Mouse (Mus musculus) splenic B cell, adult 2 months (primary cell): ENCODE measurements around the gene Brat1.

Experiments
- DNase-seq: peaks from one replicate; pipeline ENCODE4 v3.0.0-alpha.2; 2011; ENCODE audit warnings: low read depth, low spot score
- H3K27me3 ChIP-seq: 2 replicates; pipeline ENCODE4 v1.6.1; 2012; ENCODE audit warnings: mild to moderate bottlenecking, low read length, moderate library complexity, mixed read lengths; ENCODE audit not compliant: control insufficient read depth, poor library complexity, insufficient read depth, severe bottlenecking
- H3K36me3 ChIP-seq: 2 replicates; pipeline ENCODE4 v1.6.1; 2012; ENCODE audit warnings: mild to moderate bottlenecking, low read length, moderate library complexity, mixed read lengths; ENCODE audit not compliant: control insufficient read depth, poor library complexity, insufficient read depth, severe bottlenecking

The Brat1 gene

DNA sequence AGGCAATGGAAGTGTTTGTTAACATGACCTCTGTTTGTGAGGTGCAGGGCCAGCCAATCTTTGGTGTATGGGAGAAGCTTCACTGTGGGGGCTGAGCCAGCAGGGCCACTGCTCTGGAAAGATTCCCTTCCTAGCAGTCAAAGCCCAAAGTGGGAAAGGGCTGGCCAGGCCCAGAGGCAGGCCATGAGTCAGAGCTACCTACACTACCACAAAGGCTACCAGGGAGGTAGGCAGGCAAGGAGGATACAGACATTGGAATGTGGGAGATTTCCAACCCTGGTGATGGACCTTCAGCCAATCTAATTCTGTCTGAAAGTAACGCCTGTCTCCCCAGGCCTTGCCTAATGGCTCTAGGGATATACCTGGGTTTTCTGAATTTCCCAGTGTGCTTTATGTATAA, 23.9 kb upstream of the Brat1 start:
- H3K27me3 ChIP-seq = no peaks in the 10 kb centered on the region
- no peak for DNase-seq
- no peaks in the 10 kb centered on the region for H3K36me3 ChIP-seq

DNA sequence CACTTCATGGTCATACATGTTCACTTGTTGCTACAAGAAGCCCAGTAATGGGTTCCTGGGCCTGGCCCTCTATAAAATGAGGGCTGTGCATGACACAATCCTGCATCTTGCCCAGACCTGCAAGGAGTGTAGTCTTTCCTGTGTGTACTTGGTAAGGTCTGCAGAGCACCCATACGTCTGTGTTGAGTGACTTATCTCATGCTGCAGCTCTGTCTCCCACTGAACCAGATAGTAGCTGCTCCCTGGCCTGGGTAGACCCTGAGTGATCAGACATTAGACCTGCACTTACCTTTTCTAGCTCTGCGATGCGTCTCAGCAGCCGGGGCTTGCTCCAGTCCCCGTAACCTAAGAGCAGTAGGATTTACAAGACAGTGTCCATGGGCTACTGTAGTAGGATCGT, 22.7 kb upstream of the Brat1 start:
- no peaks in the 10 kb centered on the region for H3K36me3 ChIP-seq
- H3K27me3 ChIP-seq = no peaks in the 10 kb centered on the region
- DNase-seq = no peak

DNA sequence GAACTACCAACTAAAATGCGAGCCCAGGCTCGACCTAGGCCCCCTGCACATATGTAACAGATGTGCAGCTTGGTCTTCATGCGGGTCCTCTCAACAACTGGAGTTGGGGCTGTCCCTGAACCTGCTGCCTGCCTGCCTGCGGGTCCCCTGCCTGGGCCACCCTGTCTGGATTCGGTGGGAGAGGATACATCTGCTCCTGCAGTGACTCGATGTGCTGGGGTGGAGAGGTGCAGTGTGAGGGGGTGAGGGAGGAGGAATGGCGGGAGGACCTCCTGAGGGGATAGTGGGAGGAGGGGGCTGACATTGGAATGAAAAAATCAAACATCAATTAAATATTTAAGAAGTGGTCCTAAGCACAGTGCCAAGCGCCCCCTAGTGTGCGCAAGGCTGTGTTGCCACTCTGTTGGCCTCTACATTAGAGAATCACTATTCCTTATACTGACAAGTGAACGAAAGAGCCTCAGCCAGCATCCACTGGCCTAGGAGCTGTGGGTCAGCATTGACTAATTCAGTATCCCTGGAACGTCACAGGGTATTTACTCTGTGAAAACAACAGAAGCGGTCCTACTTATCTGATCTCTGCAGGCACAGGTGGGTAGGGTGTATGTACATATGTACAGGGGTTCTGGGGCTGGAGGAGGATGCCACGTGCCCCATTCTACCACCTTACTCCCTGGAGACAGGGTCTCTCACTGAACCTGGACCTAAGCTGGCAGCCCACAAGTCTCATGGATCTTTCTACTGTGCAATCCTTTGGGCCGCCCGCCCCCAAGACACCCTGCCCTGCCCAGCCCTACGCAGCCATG, 20.3 kb upstream of the Brat1 start:
- DNase-seq = peak; percentile 75
- Histone ChIP-seq H3K27me3 (no peaks in the 10 kb centered on the region), H3K36me3 (no peaks in the 10 kb centered on the region; the same call in 1 of the 2 replicates)

DNA sequence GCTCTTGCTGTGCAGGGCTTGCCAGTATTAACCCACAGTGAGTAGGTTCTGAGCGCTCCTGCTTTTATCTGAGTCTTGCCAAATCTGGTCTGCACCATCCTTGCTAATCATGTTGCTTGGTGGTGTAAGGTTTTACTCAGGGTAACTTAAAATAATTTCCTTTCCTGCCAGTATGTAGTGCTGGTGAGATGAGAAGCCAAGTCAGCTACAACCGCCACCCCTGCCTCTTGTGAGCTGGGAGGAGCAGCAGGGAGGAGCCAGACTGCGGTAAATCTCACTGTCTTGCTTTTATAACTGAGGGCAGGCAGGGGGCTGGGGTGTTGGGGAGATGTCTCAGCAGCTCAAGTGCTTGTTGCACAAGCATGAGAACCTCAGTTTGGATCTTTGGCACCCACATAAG, 16.4 kb upstream of the Brat1 start:
- H3K36me3 ChIP-seq = peaks cover 3% of the 10 kb centered on the region
- no peak for DNase-seq

DNA sequence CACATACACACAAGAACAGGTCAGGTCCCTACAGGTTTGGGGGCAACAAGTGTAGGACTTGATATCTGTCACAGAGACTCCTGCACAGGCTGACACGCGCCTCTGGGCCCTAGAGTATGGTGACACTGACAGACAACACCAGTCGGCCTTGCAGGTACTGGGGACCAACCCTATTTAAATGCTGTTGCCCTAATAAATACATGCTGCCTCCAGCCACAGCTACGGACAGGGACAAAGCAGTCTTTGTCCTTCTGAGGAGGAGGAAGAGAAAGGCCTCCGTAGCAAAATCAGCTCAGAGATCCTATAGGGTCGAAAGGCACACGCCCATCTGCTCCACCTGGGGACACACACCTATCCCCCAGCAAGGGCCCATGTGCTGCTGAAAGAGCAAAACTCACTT, 8.8 kb upstream of the Brat1 start:
- H3K36me3 ChIP-seq = no peaks in the 10 kb centered on the region
- no peaks in the 10 kb centered on the region for H3K27me3 ChIP-seq
- no peak for DNase-seq

More for the DNA sequence above, 16.4 kb upstream of the Brat1 start:
- H3K27me3 ChIP-seq = no peaks in the 10 kb centered on the region

DNA sequence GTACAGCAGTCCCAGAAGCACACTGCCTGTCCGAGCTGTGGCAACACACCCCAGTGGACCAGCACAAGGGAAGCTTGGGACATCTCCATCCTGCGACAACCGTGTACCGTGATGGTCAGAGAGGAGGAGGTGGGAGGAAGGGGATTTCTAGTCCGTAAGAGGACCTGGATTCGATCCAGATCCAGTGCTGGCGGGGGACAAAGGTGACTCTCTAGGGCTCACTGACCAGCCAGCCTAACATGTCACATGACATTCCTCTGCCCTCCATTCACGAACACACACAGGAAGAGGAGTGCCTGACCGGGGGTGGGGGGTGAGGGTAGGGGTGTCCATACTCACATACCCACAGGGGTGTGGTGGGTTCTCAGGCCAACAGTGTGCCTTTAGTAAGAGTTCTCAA, 5.0 kb upstream of the Brat1 start:
- Histone ChIP-seq H3K27me3 (no peaks in the 10 kb centered on the region), H3K36me3 (no peaks in the 10 kb centered on the region)
- DNase-seq = no peak

DNA sequence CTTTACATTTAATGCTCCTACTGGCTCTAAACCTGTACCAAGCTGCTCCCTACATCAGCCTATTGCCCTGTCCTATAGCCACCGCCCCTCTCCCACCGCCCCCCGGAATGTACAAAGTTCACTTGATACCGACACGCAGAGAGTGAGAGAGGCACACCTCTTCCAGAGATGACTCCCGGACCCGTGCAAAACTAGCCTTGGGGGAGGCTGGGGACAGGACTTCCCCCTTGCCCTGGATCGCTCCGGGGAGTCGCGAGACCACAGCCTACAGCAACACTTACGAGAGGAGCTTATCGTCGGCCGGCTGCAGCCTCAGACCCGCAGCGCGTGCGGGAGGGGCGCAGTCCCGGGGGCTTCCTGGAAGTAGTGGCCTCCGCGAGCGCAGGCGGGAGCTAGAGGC, 3.1 kb upstream of the Brat1 start:
- Histone ChIP-seq H3K36me3 (no peaks in the 10 kb centered on the region), H3K27me3 (no peaks in the 10 kb centered on the region)
- no peak for DNase-seq

DNA sequence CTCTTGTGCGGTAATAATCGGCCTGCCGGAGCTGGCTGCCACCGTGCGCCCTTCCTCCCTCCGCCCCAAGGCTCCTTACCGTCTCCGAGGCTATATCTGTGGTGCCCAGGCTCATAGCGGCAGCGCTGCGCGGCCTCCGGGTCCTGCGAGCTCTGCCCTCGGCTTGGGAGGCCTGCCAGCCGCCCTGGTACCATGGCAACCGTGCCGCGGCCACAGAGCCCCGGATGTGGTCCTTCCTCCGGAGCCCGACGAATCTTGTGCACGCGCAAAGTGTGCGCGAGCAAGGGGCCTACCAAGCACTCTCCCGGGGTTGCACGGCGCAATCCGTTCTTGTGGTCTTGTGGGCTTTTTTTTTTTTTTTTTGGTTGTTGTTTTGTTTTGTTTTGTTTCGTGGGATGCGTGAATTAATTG, 2.7 kb upstream of the Brat1 start, which contains the start of gene Iqce:
Gene Iqce (minus strand): TSS at position 276 of the 411 bp plus-strand sequence.
- H3K27me3 ChIP-seq = no peaks in the 10 kb centered on the region
- H3K36me3 ChIP-seq = no peaks in the 10 kb centered on the region
- DNase-seq = peak; percentile 90

DNA sequence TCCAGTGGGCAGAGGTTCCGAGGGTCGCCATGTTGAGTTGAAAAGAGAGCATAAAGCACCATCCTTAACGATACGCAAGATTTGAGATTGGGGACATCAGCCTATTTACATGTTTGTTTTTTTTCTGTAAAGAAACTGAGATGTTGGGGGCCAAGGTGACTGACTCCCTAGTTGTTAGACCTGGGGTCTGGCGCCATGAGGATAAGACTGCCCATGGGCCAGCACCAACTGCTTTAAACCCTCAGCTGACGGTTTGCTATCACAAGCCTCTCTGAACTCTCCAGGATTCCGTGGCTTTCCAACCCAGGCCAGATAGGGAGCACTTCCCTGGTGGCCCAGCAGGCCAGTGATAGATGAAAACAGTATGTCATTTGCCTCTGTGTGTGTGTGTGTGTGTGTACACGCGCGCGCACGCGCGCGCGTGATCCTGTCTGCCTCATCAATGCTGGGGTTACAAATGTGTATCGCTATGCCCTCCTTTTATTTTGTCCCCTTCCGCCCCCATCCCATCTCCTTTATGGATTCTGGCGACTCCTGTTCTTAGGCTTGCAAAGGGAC, 2.1 kb upstream of the Brat1 start:
- no peaks in the 10 kb centered on the region for H3K36me3 ChIP-seq
- DNase-seq = no peak
- H3K27me3 ChIP-seq = no peaks in the 10 kb centered on the region

DNA sequence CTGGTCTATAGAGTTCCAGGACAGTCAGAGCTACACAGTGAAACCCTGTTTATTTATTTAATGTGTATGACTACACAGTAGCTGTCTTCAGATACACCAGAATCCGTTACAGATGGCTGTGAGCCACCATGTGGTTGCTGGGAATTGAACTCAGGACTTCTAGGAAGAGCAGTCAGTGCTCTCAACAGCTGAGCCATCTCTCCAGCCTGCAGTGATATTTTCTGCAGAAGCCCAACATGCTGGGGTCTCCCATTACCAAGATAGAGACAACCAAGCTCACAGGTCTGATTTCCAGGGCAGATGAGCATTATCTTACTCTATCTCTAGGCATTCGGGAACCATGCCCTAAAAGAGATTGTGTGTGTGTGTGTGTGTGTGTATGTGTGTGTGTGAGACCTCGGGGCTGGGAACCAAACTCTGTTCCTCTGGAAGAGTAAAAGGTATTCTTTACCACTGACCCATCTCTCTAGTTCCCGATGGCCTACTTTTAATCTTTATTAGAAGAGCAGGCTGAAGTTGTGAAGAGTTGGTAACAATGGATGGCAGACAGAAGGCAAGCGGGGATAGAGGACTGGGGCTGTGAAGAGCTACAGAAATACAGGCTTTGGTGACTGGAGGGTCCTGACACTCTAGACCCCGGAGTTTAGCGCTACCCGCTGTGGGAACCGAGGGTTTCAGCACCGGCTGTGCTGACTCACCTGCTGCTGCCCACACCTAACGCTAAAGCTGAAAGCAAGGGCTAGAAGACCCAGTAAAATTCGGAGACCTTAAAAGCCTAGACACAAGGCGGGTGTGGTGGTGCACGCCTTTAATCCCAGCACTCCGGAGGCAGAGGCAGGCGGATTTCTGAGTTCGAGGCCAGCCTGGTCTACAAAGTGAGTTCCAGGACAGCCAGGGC, 1.1 kb upstream of the Brat1 start:
- Histone ChIP-seq H3K36me3 (no peaks in the 10 kb centered on the region), H3K27me3 (no peaks in the 10 kb centered on the region)
- DNase-seq = no peak

DNA sequence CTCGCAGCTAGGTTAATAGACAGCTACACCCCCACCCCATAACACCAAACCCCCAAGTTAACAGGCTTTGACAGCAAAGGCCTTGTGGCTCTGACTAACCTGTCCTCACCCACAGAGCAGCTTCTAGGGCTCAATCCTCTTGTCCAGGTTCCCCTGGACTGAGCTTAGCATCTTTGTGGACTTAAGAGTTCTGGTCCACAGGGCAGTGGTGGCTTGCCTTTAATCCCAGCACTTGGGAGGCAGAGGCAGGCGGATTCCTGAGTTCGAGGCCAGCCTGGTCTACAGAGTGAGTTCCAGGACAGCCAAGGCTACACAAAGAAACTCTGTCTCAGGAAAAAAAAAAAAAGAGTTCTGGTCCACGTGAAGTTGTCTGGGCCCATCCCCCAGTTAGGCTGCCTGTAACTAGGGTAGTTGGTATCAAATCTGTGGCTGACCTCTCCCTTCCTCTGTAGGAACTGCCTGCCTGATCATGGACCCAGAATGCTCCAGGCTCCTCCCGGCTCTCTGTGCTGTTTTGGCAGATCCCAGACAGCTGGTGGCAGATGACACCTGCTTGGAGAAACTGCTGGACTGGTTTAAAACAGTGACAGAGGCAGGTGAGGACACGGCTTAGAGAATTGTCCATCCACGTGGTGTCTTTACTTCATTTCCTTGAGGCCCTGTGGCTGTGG, 825 bp downstream of the Brat1 start:
- Histone ChIP-seq H3K27me3 (no peaks in the 10 kb centered on the region), H3K36me3 (no peaks in the 10 kb centered on the region)
- DNase-seq = no peak

DNA sequence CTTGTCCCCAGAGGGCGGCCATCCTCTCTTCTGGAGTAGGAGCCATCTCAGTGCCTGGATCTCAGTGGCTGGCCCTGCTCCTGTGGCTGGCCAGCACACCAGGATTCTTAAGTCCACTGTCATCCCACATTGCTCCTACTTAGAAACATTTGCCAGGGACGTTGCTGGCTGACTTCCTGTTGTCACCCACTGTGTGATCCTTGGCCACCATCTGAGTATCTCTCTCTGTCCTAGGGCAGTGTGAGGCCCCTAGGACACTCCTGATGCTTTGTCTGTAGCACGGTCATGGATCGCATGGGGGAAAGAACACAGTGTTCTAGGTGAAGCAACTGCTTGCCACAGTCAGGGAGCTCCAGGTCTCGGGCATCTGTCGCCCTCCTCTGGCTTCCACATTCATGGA, 5.5 kb downstream of the Brat1 start:
- no peak for DNase-seq
- peaks cover 8% of the 10 kb centered on the region for H3K36me3 ChIP-seq
- H3K27me3 ChIP-seq = no peaks in the 10 kb centered on the region

DNA sequence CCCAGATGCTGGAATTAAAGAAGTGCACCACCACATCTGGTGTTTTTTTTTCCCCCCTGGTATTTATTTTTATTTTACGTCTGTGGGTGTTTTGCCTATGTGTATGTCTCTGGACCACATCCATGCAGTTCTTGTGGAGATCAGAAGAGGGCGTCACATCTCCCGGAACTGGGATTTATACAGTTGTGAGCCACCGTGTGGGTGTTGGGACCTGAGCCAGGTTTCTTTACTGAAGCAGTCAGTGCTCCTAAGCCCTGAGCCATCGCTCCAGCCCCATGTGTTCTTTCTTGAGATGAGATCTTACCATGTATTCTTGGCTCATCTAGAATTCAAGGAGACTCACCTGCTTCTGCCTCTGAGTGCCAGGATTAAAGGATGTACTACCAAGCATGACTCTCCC, 6.2 kb downstream of the Brat1 start:
- no peak for DNase-seq
- no peaks in the 10 kb centered on the region for H3K27me3 ChIP-seq
- H3K36me3 ChIP-seq = peaks cover 9% of the 10 kb centered on the region

DNA sequence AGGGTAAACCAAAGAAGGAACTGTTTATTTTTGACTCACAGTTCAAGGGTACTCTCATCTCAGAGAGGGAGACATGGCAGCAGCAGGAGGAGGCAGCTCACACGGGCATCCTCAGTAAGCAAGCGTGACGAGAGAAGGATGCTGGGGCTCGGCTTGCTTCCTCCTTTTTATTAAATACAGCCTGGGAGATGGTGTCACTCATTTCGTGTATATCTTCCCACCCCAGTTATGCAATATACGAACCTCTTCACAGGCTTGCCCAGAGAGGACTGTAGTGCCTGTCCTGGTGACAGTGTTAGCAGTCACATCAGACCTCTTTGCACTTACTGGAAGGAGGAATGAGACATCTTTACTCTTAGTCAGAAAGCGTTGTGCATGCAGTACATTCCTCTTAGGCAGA, 16.0 kb downstream of the Brat1 start:
- peaks cover 3% of the 10 kb centered on the region for H3K36me3 ChIP-seq
- DNase-seq = no peak
- no peaks in the 10 kb centered on the region for H3K27me3 ChIP-seq
